Mouse (Mus musculus): ENCODE results near the gene Krtap19-1. TPM values are rescaled to one million over a fixed set of nuclear protein-coding genes. Genes with fewer than 3 reads are reported as not detected.

Gene Krtap19-1
- polyA plus RNA-seq (2012; rRNA removed), result not detected in 2 replicates

- Histone ChIP-seq H3K4me1 (ENCODE audit: control insufficient read depth, insufficient read depth, low read length) (no peaks in the 10 kb centered on the region), H3K27ac (ENCODE audit: insufficient read depth, low read length) (no peak within 1 kb of the TSS), H3K4me3 (ENCODE audit: insufficient read depth, low read length) (no peak within 1 kb of the TSS)
- TF ChIP-seq POLR2A (IDR thresholded peaks at IDR 0.05; ENCODE audit: extremely low read depth, insufficient read depth, low read length), result no peak
- no peak for TF ChIP-seq CTCF (IDR thresholded peaks at IDR 0.05; ENCODE audit: extremely low read depth, insufficient read depth, low read length)
Measured at GRCm38 (mm10) chr16:88869311-88869710, at the start of gene Krtap19-1. TSS of gene Krtap19-1 (minus strand) at chr16:88869411.

- Histone ChIP-seq H3K27ac (ENCODE audit: insufficient read depth, low read length) (no peak within 1 kb of the TSS), H3K4me3 (ENCODE audit: insufficient read depth, low read length) (no peak within 1 kb of the TSS), H3K4me1 (ENCODE audit: control insufficient read depth, insufficient read depth, low read length) (no peaks in the 10 kb centered on the region)
- TF ChIP-seq POLR2A (IDR thresholded peaks at IDR 0.05; ENCODE audit: extremely low read depth, insufficient read depth, low read length) (no peak), CTCF (IDR thresholded peaks at IDR 0.05; ENCODE audit: extremely low read depth, insufficient read depth, low read length) (no peak)
Measured at GRCm38 (mm10) chr16:88896357-88896756, 27.1 kb upstream of the Krtap19-1 start, which contains the start of gene Krtap19-5. TSS of gene Krtap19-5 (minus strand) at chr16:88896457.

GRCm38 (mm10) chr16:88886870-88887269 is 17.7 kb upstream of the Krtap19-1 start:
- no peak overlapping the region for H3K27ac ChIP-seq (ENCODE audit: insufficient read depth, low read length)
- no peak for TF ChIP-seq POLR2A (IDR thresholded peaks at IDR 0.05; ENCODE audit: extremely low read depth, insufficient read depth, low read length)
- no peak for TF ChIP-seq CTCF (IDR thresholded peaks at IDR 0.05; ENCODE audit: extremely low read depth, insufficient read depth, low read length)
- no peak overlapping the region for H3K4me3 ChIP-seq (ENCODE audit: insufficient read depth, low read length)
- H3K4me1 ChIP-seq (ENCODE audit: control insufficient read depth, insufficient read depth, low read length), result no peaks in the 10 kb centered on the region

- Histone ChIP-seq H3K4me1 (ENCODE audit: control insufficient read depth, insufficient read depth, low read length) (no peaks in the 10 kb centered on the region), H3K27ac (ENCODE audit: insufficient read depth, low read length) (no peak within 1 kb of the TSS), H3K4me3 (ENCODE audit: insufficient read depth, low read length) (no peak within 1 kb of the TSS)
- no peak for TF ChIP-seq CTCF (IDR thresholded peaks at IDR 0.05; ENCODE audit: extremely low read depth, insufficient read depth, low read length)
- no peak for TF ChIP-seq POLR2A (IDR thresholded peaks at IDR 0.05; ENCODE audit: extremely low read depth, insufficient read depth, low read length)
Measured at GRCm38 (mm10) chr16:88884989-88885388, 15.8 kb upstream of the Krtap19-1 start, which contains the start of gene Krtap19-4. TSS of gene Krtap19-4 (minus strand) at chr16:88885089.

GRCm38 (mm10) chr16:88877938-88878337 is 8.7 kb upstream of the Krtap19-1 start, which contains the start of gene Krtap19-3:
TSS of gene Krtap19-3 (minus strand) at chr16:88878038.
- TF ChIP-seq POLR2A (IDR thresholded peaks at IDR 0.05; ENCODE audit: extremely low read depth, insufficient read depth, low read length) (no peak), CTCF (IDR thresholded peaks at IDR 0.05; ENCODE audit: extremely low read depth, insufficient read depth, low read length) (no peak)
- H3K4me3 ChIP-seq (ENCODE audit: insufficient read depth, low read length), result no peak within 1 kb of the TSS
- H3K27ac ChIP-seq (ENCODE audit: insufficient read depth, low read length), result no peak within 1 kb of the TSS
- no peaks in the 10 kb centered on the region for H3K4me1 ChIP-seq (ENCODE audit: control insufficient read depth, insufficient read depth, low read length)

GRCm38 (mm10) chr16:88874169-88874568 is 5.0 kb upstream of the Krtap19-1 start, which contains the start of gene Krtap19-2:
TSS of gene Krtap19-2 (minus strand) at chr16:88874269.
- Histone ChIP-seq H3K4me1 (ENCODE audit: control insufficient read depth, insufficient read depth, low read length) (no peaks in the 10 kb centered on the region), H3K4me3 (ENCODE audit: insufficient read depth, low read length) (no peak within 1 kb of the TSS), H3K27ac (ENCODE audit: insufficient read depth, low read length) (no peak within 1 kb of the TSS)
- TF ChIP-seq CTCF (IDR thresholded peaks at IDR 0.05; ENCODE audit: extremely low read depth, insufficient read depth, low read length) (no peak), POLR2A (IDR thresholded peaks at IDR 0.05; ENCODE audit: extremely low read depth, insufficient read depth, low read length) (no peak)

- H3K4me1 ChIP-seq (ENCODE audit: control insufficient read depth, insufficient read depth, low read length), result no peaks in the 10 kb centered on the region
- TF ChIP-seq CTCF (IDR thresholded peaks at IDR 0.05; ENCODE audit: extremely low read depth, insufficient read depth, low read length) (no peak), POLR2A (IDR thresholded peaks at IDR 0.05; ENCODE audit: extremely low read depth, insufficient read depth, low read length) (no peak)
- H3K4me3 ChIP-seq (ENCODE audit: insufficient read depth, low read length), result no peak overlapping the region
- no peak overlapping the region for H3K27ac ChIP-seq (ENCODE audit: insufficient read depth, low read length)
Measured at GRCm38 (mm10) chr16:88864887-88865407, 4.3 kb downstream of the Krtap19-1 start.

GRCm38 (mm10) chr16:88851450-88851849 is 17.8 kb downstream of the Krtap19-1 start:
- no peak overlapping the region for H3K27ac ChIP-seq (ENCODE audit: insufficient read depth, low read length)
- TF ChIP-seq POLR2A (IDR thresholded peaks at IDR 0.05; ENCODE audit: extremely low read depth, insufficient read depth, low read length), result no peak
- peak; percentile 52; the same call in 1 of the 2 replicates for TF ChIP-seq CTCF (IDR thresholded peaks at IDR 0.05; ENCODE audit: extremely low read depth, insufficient read depth, low read length)
- H3K4me3 ChIP-seq (ENCODE audit: insufficient read depth, low read length), result no peak overlapping the region
- H3K4me1 ChIP-seq (ENCODE audit: control insufficient read depth, insufficient read depth, low read length), result no peaks in the 10 kb centered on the region

- Histone ChIP-seq H3K4me3 (ENCODE audit: insufficient read depth, low read length) (no peak overlapping the region), H3K4me1 (ENCODE audit: control insufficient read depth, insufficient read depth, low read length) (no peaks in the 10 kb centered on the region), H3K27ac (ENCODE audit: insufficient read depth, low read length) (no peak overlapping the region)
- TF ChIP-seq CTCF (IDR thresholded peaks at IDR 0.05; ENCODE audit: extremely low read depth, insufficient read depth, low read length), result no peak
- TF ChIP-seq POLR2A (IDR thresholded peaks at IDR 0.05; ENCODE audit: extremely low read depth, insufficient read depth, low read length), result no peak
Measured at GRCm38 (mm10) chr16:88848558-88848957, 20.7 kb downstream of the Krtap19-1 start.

GRCm38 (mm10) chr16:88847363-88847762 is 21.8 kb downstream of the Krtap19-1 start:
- TF ChIP-seq CTCF (IDR thresholded peaks at IDR 0.05; ENCODE audit: extremely low read depth, insufficient read depth, low read length), result no peak
- no peak for TF ChIP-seq POLR2A (IDR thresholded peaks at IDR 0.05; ENCODE audit: extremely low read depth, insufficient read depth, low read length)
- no peaks in the 10 kb centered on the region for H3K4me1 ChIP-seq (ENCODE audit: control insufficient read depth, insufficient read depth, low read length)
- H3K27ac ChIP-seq (ENCODE audit: insufficient read depth, low read length), result no peak overlapping the region
- no peak overlapping the region for H3K4me3 ChIP-seq (ENCODE audit: insufficient read depth, low read length)

Measured in cortical plate, adult 2 months (tissue).